Mouse (Mus musculus) gonadal fat pad, adult 2 months (tissue): Measurements from ENCODE around the gene Zbtb7b. TPM values are rescaled to one million over a fixed set of nuclear protein-coding genes. Genes with fewer than 3 reads are reported as not detected.

ENCODE experiments used
- DNase-seq: peaks from one replicate; pipeline ENCODE4 v3.0.0-alpha.2; 2012; ENCODE audit warnings: low read depth
- polyA plus RNA-seq: library from polyadenylated mRNA; depleted of rRNA; stranded (reverse); fragments of >200 nt; gene quantifications from 2 replicates; pipeline ENCODE4 v1.2.3, GENCODE M21; 2012; rRNA removed

The Zbtb7b gene
- polyA plus RNA-seq, 1 experiment, result 87.9 TPM

DNA sequence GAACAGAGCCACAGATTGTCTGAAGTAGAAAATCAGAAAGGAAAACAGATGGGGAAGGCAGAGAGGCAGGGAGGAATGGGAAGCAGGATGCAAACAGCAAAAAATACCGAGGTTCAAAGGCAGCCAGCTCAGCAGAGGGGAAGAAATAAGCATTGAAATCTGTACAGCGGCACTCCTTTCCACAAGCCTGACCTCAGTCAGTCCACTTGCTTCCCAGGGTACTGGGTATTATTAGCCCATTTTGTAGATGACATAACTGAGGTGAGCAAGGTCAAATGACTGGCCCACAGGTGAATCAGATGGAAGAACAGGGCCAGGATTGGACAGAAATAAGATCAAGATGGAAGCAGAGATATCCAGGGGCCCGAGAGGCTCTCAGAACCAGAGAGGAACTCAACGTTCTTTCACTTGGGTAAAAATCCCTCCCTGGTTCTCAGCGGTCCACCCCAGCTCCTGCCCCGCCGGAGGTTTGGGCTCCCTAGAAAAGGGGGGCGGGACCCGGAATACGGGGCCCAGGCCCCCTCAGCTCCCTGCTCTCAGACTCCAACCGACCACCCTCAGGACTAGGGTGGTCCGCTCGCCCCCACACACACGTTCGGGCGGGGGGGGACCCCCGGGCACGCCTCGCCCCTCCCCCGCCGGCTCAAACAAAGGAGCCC lies 57.4 kb downstream of the Zbtb7b start:
- DNase-seq, result no peak

DNA sequence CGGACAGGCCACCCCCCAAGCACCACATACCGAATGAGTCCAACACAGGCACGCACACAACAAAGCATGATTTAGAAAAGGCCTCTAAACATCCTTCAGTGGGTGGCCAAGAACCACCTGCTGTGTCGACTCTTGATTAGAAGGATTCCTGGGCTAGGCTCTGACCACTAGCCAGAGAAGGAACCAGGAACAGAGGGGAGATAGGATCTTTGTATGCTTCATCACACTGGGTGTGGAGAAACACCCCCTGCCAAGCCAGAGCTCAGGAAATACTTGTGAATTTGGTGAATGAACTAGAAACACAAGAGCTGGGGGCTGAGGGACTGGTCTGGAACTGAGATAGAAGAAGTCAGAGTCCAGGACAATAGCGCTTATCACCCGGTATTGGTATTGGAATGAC lies 58.0 kb downstream of the Zbtb7b start:
- DNase-seq, result no peak

DNA sequence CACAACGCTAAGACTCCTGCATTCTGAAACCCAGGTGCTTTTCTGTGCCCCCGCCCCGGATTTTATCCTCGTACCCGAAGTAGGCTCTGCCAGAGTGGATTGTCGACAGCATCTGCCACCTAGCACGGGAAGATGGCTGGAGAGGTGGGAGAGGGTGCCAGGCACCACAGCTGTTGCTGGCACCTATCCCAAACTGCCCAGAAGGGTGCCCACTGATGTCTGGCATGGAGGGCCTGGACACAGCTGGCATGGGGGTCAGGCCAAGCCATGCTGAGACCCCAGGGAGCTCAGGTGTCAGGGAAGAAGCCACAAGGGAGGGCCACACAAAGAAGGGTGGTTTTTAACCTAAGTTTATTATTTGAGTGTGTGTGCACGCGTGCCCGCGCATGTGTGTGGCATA lies 61.5 kb downstream of the Zbtb7b start:
- no peak for DNase-seq

DNA sequence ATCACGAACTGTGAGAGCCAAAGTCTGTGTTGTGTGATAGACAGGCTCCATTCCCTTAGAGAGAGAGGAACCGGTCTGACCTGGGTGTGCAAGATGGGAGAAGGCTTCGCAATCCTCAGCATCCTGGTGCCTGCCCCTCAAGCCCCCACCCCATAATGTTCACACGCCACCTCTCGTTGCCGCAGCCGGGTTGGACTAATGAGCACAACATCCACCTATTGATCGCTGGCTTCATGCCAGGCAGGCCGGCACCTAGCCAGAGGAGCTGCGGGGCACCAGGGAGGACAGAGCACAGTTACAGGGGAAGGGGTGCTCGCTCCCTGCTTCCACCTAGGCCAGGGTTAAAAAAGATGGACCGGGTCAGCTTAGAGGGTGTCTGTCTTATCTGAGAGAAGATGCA lies 62.1 kb downstream of the Zbtb7b start:
- DNase-seq, result no peak

DNA sequence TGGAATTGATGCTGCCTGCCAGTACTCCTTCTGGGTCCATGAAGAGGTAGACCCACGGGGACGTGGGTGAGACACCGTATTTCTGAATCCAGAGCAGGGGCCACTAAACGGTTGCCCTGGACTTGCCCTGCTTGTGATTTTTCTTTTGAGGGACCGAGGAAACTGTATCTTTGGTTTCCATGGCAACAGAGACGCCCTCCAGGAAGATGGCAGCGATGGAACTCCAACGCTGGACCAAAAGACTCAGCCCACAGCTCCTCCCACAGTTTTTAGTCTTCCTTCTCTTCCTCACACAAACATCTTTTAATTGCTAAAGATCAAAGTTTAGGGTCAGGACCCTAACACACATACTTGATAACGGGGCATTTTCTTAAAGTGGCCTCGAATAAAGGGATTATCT lies 62.6 kb downstream of the Zbtb7b start:
- no peak for DNase-seq

DNA sequence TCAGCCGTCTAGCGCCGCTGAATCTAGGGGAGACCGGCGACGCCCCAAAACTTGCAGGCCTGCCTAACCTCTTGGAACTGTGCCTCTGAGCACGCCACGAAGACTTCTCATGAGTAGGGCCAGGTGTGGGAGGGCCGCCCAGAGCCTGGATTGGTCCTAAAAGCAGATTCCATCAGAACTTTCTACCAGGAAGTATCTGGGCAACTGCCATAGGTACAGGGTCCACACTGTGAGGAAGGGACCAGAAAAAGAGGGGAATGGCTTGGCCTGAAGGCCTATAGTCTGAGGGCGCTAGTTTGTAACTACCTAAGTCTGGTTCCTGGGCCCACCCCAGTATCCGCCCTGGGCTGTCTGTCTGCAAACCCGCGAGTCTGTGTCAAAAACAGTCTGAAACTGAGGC lies 63.0 kb downstream of the Zbtb7b start:
- DNase-seq, result no peak

DNA sequence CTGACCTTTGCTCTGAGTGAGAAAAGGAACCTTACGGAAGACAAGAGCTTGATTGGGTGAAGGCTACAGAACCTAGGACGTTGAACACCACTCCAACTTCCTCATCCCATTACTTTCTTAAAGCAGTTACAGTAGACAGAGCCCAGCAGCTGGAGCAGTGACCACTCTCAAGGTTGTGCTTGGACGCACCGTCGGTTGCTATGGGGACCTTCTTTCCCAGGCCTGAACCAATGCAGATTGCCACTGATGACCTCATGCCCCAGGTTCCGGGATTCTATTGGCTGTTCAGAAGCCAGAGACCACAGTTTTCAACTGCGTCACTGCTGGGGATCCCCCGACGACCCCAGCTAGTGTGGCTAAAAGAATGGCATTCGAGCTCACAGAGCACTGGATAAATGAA lies 63.6 kb downstream of the Zbtb7b start:
- DNase-seq, result no peak

DNA sequence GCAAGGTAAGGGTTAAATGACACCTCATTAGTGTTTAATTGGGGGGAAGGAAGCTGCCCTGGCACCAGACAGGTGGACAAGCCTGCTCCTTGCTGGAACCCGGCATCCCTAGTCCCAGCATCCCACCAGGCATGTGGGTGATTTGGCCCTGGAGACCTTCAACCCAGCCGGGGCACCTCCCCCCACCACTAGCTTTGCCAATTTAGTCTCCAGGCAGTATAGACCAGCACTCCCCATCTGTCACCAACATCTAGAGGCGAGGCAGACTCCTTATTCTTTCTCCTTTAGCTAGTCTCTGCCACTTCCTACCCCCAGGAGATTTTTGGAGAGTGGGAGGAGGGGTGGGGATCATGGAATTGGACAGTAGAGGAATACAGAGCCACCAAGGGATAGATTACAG lies 64.2 kb downstream of the Zbtb7b start:
- DNase-seq, result no peak

DNA sequence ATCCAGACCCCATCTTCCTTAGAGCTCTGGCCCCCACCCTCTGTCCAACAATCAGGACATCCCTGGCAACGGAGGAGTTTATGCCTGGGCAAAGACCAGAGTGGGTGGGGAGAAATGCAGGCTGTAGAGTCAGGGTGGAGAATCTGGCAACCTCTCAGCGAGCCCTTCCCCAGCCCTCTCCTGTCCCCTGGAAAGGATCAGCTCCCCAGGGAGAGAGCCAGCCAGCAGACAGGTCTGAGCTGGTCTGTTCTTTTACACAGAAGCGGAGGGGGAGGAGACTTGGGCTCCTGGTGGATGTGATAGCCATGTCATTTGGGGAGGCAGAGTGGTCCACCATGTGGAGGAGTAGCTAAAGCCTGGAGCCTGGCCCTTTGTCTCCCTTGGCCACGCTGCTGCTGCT lies 66.0 kb downstream of the Zbtb7b start:
- DNase-seq, result no peak

Other genes starting within 250 kb of the Zbtb7b start
- gene Hcn3, start 234.6 kb downstream of the Zbtb7b start, polyA plus RNA-seq, result 0.77 and 1.1 TPM in 2 replicates
- 67.9 and 68.0 TPM in 2 replicates for gene Clk2, start 230.0 kb downstream of the Zbtb7b start, polyA plus RNA-seq
- gene Scamp3, start 217.3 kb downstream of the Zbtb7b start, polyA plus RNA-seq, result 105 and 120 TPM in 2 replicates
- gene Fam189b, start 211.6 kb downstream of the Zbtb7b start, polyA plus RNA-seq, result 12.9 and 14.1 TPM in 2 replicates
- 140 and 143 TPM in 2 replicates for gene Gba, start 191.8 kb downstream of the Zbtb7b start, polyA plus RNA-seq
- 30.0 and 40.7 TPM in 2 replicates for gene Thbs3, start 179.6 kb downstream of the Zbtb7b start, polyA plus RNA-seq
- gene Mtx1, start 167.7 kb downstream of the Zbtb7b start, polyA plus RNA-seq, result 150 and 153 TPM in 2 replicates
- 0.69 and 1.5 TPM in 2 replicates for gene Muc1, start 165.7 kb downstream of the Zbtb7b start, polyA plus RNA-seq
- 120 and 144 TPM in 2 replicates for gene Krtcap2, start 148.8 kb downstream of the Zbtb7b start, polyA plus RNA-seq
- 3.0 and 3.3 TPM in 2 replicates for gene Trim46, start 148.5 kb downstream of the Zbtb7b start, polyA plus RNA-seq
- 481 and 623 TPM in 2 replicates for gene Dpm3, start 135.4 kb downstream of the Zbtb7b start, polyA plus RNA-seq
- gene Slc50a1, start 124.2 kb downstream of the Zbtb7b start, polyA plus RNA-seq, result 264 and 294 TPM in 2 replicates
- gene Efna1, start 113.6 kb downstream of the Zbtb7b start, polyA plus RNA-seq, result 36.7 and 40.9 TPM in 2 replicates
- gene Efna3, start 71.8 kb downstream of the Zbtb7b start, polyA plus RNA-seq, result 5.2 and 7.3 TPM in 2 replicates
- 13.7 and 15.0 TPM in 2 replicates for gene Efna4, start 56.7 kb downstream of the Zbtb7b start, polyA plus RNA-seq
- 170 and 223 TPM in 2 replicates for gene Adam15, start 44.8 kb downstream of the Zbtb7b start, polyA plus RNA-seq
- 2.5 and 3.1 TPM in 2 replicates for gene Dcst2, start 32.8 kb downstream of the Zbtb7b start, polyA plus RNA-seq
- gene Dcst1, start 29.5 kb downstream of the Zbtb7b start, polyA plus RNA-seq, result 3.6 and 4.3 TPM in 2 replicates
- gene Lenep, start 8.0 kb upstream of the Zbtb7b start, polyA plus RNA-seq, result not detected in 2 replicates
- 41.9 and 47.7 TPM in 2 replicates for gene Flad1, start 17.1 kb upstream of the Zbtb7b start, polyA plus RNA-seq
- 51.7 and 55.1 TPM in 2 replicates for gene Cks1b, start 23.6 kb upstream of the Zbtb7b start, polyA plus RNA-seq
- 114 and 118 TPM in 2 replicates for gene Shc1, start 23.7 kb upstream of the Zbtb7b start, polyA plus RNA-seq
- gene Pygo2, start 35.4 kb upstream of the Zbtb7b start, polyA plus RNA-seq, result 38.0 and 43.3 TPM in 2 replicates
- gene Pbxip1, start 41.9 kb upstream of the Zbtb7b start, polyA plus RNA-seq, result 63.7 and 69.4 TPM in 2 replicates
- gene Pmvk, start 59.8 kb upstream of the Zbtb7b start, polyA plus RNA-seq, result 75.1 and 82.0 TPM in 2 replicates
- 1.5 and 2.6 TPM in 2 replicates for gene Kcnn3, start 125.4 kb upstream of the Zbtb7b start, polyA plus RNA-seq